Mouse (Mus musculus): ENCODE results near the gene Trim7. TPM values are rescaled to one million over a fixed set of nuclear protein-coding genes. Genes with fewer than 3 reads are reported as not detected.

Gene Trim7
- polyA plus RNA-seq, 1 experiment from 2014 or later: 2.1 TPM

- H3K4me3 ChIP-seq (replicated peaks): peak overlapping the region; percentile 48
- H3K4me1 ChIP-seq: peaks cover 9% of the 10 kb centered on the region
- H3K9ac ChIP-seq (replicated peaks): no peak overlapping the region
- WGBS: 48% methylated on average over 9 of the region's 9 CpGs
- H3K36me3 ChIP-seq: no peaks in the 10 kb centered on the region
- H3K27me3 ChIP-seq (replicated peaks): no peaks in the 10 kb centered on the region; the same call in 1 of the 2 replicates
- H3K27ac ChIP-seq (replicated peaks): no peak overlapping the region
- ATAC-seq (ENCODE audit: low FRiP score): no peak
- peak overlapping the region; percentile 54 for H3K4me2 ChIP-seq
- no peaks in the 10 kb centered on the region for H3K9me3 ChIP-seq (replicated peaks)
Observed at GRCm38 (mm10) chr11:48833078-48833730, 7.3 kb downstream of the Trim7 start.

GRCm38 (mm10) chr11:48833731-48834639 lies 8.0 kb downstream of the Trim7 start:
- no peaks in the 10 kb centered on the region; the same call in 1 of the 2 replicates for H3K27me3 ChIP-seq (replicated peaks)
- under 1% methylated on average over 30 of the region's 30 CpGs for WGBS
- H3K36me3 ChIP-seq: no peaks in the 10 kb centered on the region
- H3K27ac ChIP-seq (replicated peaks): peak overlapping the region; percentile 78
- peak overlapping the region; percentile 54 for H3K4me2 ChIP-seq
- peak overlapping the region; percentile 48 for H3K4me3 ChIP-seq (replicated peaks)
- ATAC-seq (ENCODE audit: low FRiP score): peak; percentile 91
- H3K9ac ChIP-seq (replicated peaks): peak overlapping the region; percentile 57
- no peaks in the 10 kb centered on the region for H3K9me3 ChIP-seq (replicated peaks)
- peaks cover 15% of the 10 kb centered on the region for H3K4me1 ChIP-seq

- Histone ChIP-seq H3K36me3 (no peaks in the 10 kb centered on the region), H3K9me3 (replicated peaks) (no peaks in the 10 kb centered on the region), H3K4me1 (peaks cover 15% of the 10 kb centered on the region), H3K4me3 (replicated peaks) (no peak overlapping the region), H3K9ac (replicated peaks) (no peak overlapping the region), H3K27ac (replicated peaks) (no peak overlapping the region), H3K27me3 (replicated peaks) (peaks cover 7% of the 10 kb centered on the region), H3K4me2 (no peak overlapping the region)
- no peak for ATAC-seq (ENCODE audit: low FRiP score)
- WGBS: 72% methylated on average over 6 of the region's 6 CpGs
Observed at GRCm38 (mm10) chr11:48835923-48836322, 10.0 kb downstream of the Trim7 start.

- Histone ChIP-seq H3K27me3 (replicated peaks) (peaks cover 7% of the 10 kb centered on the region), H3K4me1 (peaks cover 15% of the 10 kb centered on the region), H3K9ac (replicated peaks) (peak overlapping the region; percentile 75), H3K27ac (replicated peaks) (peak overlapping the region; percentile 76; the same call in 1 of the 2 replicates), H3K4me2 (peak overlapping the region; percentile 78), H3K9me3 (replicated peaks) (no peaks in the 10 kb centered on the region), H3K4me3 (replicated peaks) (peak overlapping the region; percentile 93), H3K36me3 (no peaks in the 10 kb centered on the region)
- ATAC-seq (ENCODE audit: low FRiP score): no peak
- 9% methylated on average over 11 of the region's 11 CpGs for WGBS
Observed at GRCm38 (mm10) chr11:48836990-48837309, 11.0 kb downstream of the Trim7 start.

- under 1% methylated on average over 77 of the region's 77 CpGs for WGBS
- Histone ChIP-seq H3K36me3 (no peaks in the 10 kb centered on the region), H3K27me3 (replicated peaks) (peaks cover 7% of the 10 kb centered on the region)
Observed at GRCm38 (mm10) chr11:48837310-48838180, 11.6 kb downstream of the Trim7 start.

DNA sequence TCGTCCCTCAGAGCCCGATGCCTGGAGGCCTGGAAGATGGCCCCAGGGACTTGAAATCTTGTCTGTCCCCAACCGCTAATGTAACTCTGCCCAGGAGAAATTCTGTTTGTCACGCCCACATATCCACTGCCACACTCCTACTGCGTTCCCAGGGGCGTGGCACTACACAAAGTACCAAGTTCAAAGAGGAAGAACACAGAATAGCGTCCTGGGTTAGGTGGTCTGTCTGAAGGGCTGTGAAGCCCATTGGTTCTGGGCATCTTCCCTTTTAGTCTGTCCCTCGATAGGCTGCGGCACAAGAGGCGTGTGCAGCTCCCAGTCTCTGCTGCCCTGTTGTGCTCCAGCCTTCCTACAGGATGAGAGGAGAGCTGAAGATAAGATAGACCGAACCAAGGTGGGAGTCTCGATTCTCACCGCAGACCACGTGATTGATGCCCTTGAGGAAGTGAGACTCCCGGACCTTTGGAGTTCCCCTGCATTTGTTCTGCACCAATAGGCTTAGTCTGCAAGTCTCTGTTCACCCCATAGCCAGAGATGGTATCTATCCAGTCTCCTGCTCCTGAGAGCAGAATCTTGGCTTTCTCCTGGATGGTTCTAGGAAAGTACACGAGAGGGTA lies 12.3 kb downstream of the Trim7 start:
- 0 out of 2 replicates have a peak, but pooled peaks have one; percentile 7 for ATAC-seq (ENCODE audit: low FRiP score)
- H3K27ac ChIP-seq (replicated peaks): peak overlapping the region; percentile 76
- 3% methylated on average over 16 of the region's 16 CpGs for WGBS

More at GRCm38 (mm10) chr11:48837310-48838180, 11.6 kb downstream of the Trim7 start:
- ATAC-seq (ENCODE audit: low FRiP score): peak; percentile 22; the same call in 1 of the 2 replicates
- no peaks in the 10 kb centered on the region for H3K9me3 ChIP-seq (replicated peaks)
- peak overlapping the region; percentile 76 for H3K27ac ChIP-seq (replicated peaks)
- peak overlapping the region; percentile 78 for H3K4me2 ChIP-seq
- peak overlapping the region; percentile 93 for H3K4me3 ChIP-seq (replicated peaks)
- H3K4me1 ChIP-seq: peaks cover 15% of the 10 kb centered on the region
- H3K9ac ChIP-seq (replicated peaks): peak overlapping the region; percentile 75

DNA sequence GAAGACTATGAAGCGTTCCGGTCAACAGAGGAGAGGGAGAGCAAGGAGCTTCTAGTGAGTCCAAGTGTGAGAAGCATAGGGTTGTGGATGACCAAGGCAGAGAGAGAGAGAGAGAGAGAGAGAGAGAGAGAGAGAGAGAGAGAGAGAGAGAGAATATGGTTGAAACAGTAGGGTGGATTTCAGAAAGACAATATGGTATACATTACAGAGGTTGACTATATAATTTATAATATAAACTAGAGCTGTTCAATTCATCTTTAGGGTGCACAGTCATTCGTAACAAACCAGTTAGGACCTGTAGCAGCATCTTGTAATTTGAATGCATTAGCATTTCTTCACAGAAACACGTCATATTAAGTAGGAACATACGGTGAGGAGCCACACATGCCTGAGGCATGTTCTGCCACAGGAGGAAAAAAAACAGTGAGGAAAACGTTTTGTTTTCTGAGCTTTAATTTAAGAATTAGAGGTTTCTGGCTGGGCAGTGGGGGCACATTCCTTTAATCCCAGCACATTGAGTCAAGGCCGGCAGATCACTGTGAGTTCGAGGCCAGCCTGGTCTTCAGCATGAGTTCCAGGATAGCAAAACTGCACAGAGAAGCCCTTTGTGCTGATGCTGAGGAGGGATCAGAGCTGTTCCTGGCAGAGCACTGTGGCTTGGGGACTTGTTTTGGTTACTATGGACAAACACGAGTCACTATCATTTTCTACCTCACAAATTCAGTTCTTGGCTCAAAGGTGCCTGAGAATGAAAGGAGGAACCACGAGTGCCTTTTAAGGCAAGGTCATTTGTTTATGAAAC lies 13.1 kb downstream of the Trim7 start:
- ATAC-seq (ENCODE audit: low FRiP score): no peak
- Histone ChIP-seq H3K4me3 (replicated peaks) (peak overlapping the region; percentile 93), H3K27me3 (replicated peaks) (peaks cover 7% of the 10 kb centered on the region)

More for the DNA sequence above, 12.3 kb downstream of the Trim7 start:
- Histone ChIP-seq H3K4me2 (peak overlapping the region; percentile 78), H3K36me3 (no peaks in the 10 kb centered on the region), H3K9me3 (replicated peaks) (no peaks in the 10 kb centered on the region), H3K4me1 (peaks cover 15% of the 10 kb centered on the region), H3K27me3 (replicated peaks) (peaks cover 7% of the 10 kb centered on the region), H3K4me3 (replicated peaks) (peak overlapping the region; percentile 93), H3K9ac (replicated peaks) (peak overlapping the region; percentile 75)

GRCm38 (mm10) chr11:48840805-48841204 lies 14.9 kb downstream of the Trim7 start:
- Histone ChIP-seq H3K4me2 (no peak overlapping the region), H3K27ac (replicated peaks) (no peak overlapping the region), H3K36me3 (no peaks in the 10 kb centered on the region), H3K27me3 (replicated peaks) (peaks cover 7% of the 10 kb centered on the region; the same call in 1 of the 2 replicates), H3K4me3 (replicated peaks) (no peak overlapping the region), H3K4me1 (peaks cover 15% of the 10 kb centered on the region), H3K9me3 (replicated peaks) (no peaks in the 10 kb centered on the region), H3K9ac (replicated peaks) (no peak overlapping the region)
- ATAC-seq (ENCODE audit: low FRiP score): no peak

More for the DNA sequence above, 13.1 kb downstream of the Trim7 start:
- Histone ChIP-seq H3K9me3 (replicated peaks) (no peaks in the 10 kb centered on the region), H3K4me1 (peaks cover 15% of the 10 kb centered on the region), H3K36me3 (no peaks in the 10 kb centered on the region), H3K4me2 (peak overlapping the region; percentile 78), H3K9ac (replicated peaks) (0 out of 2 replicates have a peak overlapping the region, but pooled peaks have one; percentile 75), H3K27ac (replicated peaks) (no peak overlapping the region)
- 71% methylated on average over 10 of the region's 10 CpGs for WGBS

DNA sequence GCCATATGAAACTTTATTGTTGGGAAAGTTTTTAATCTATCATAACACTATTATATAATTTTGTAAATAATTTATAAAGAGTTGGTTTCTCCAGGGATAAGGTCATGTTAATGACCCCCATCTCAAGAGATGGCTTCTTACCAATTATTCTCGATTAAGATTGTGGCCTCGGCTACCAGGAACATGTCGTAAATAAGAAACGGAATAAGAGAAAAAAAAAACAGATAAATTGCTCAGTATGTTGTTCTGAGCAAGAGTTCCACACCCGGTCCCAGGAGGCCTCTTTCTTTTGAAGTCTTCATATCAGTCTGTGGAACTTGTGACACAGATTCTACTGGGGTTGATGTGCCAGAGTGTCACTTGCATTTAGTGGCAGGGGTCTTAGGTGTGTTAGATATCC lies 15.3 kb downstream of the Trim7 start:
- no peak overlapping the region for H3K9ac ChIP-seq (replicated peaks)
- no peaks in the 10 kb centered on the region for H3K9me3 ChIP-seq (replicated peaks)
- no peak for ATAC-seq (ENCODE audit: low FRiP score)
- H3K4me2 ChIP-seq: no peak overlapping the region
- peaks cover 15% of the 10 kb centered on the region for H3K4me1 ChIP-seq
- H3K4me3 ChIP-seq (replicated peaks): no peak overlapping the region
- WGBS: 82% methylated on average over 5 of the region's 5 CpGs
- no peaks in the 10 kb centered on the region for H3K36me3 ChIP-seq
- no peak overlapping the region for H3K27ac ChIP-seq (replicated peaks)
- H3K27me3 ChIP-seq (replicated peaks): peaks cover 7% of the 10 kb centered on the region; the same call in 1 of the 2 replicates

DNA sequence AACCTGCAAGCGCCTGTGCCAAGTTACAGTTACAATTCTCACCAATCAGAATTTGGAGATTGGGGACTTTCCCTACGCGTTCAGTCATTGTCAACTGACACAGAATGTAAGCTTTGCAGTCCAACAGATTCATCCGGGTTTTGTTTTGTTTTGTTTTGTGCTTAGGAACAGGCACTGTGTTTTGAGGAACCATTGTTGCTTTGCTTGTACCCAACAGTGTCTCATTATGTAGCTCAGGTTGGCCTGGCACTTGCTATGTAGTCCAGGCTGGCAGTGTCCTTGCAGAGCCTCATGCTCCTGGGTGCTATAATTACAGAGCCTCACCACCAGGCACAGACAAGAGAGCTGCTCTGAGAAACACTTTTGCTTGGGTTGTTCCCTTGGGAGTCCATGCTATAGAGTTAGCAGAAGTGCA lies 16.4 kb downstream of the Trim7 start:
- H3K4me2 ChIP-seq: no peak overlapping the region
- no peak overlapping the region for H3K4me3 ChIP-seq (replicated peaks)
- peaks cover 9% of the 10 kb centered on the region for H3K4me1 ChIP-seq
- H3K9me3 ChIP-seq (replicated peaks): no peaks in the 10 kb centered on the region
- no peaks in the 10 kb centered on the region for H3K36me3 ChIP-seq
- H3K27ac ChIP-seq (replicated peaks): no peak overlapping the region
- peaks cover 7% of the 10 kb centered on the region; the same call in 1 of the 2 replicates for H3K27me3 ChIP-seq (replicated peaks)
- H3K9ac ChIP-seq (replicated peaks): no peak overlapping the region
- WGBS: 90% methylated on average over 4 of the region's 4 CpGs
- ATAC-seq (ENCODE audit: low FRiP score): no peak
